In genomic region chr9:56241076-56241475, GRCm38 (mm10) we compare ENCODE assay signal across 20 mouse cellular contexts.
"Had no signal": no experiment of that assay in that cellular context is flagged by ENCODE, and none has a peak within 500 bp of the region (broad histone marks: within the 10 kb centered on the region; RNA-seq: fewer than 3 reads in every experiment).

No protein-coding gene starts in this region.

- DNase-seq: kidney, postnatal 25 days; layer of hippocampus, adult 9-11 months; liver; lung, adult 18-20 months; lung, postnatal 14 days; lung, postnatal 4 days; midbrain, embryonic 14.5 days; right cerebral cortex, adult 18-20 months; right cerebral cortex, postnatal 14 days; right cerebral cortex, postnatal 4 days; spleen, adult 18-20 months; thymus, adult 18-20 months; thymus, postnatal 36 days had no signal

- ATAC-seq: liver, embryonic 12.5 days had no signal

- H3K9ac ChIP-seq: limb, embryonic 13.5 days; liver, embryonic 12.5 days; liver, embryonic 15.5 days had no signal

- H3K4me1 ChIP-seq: liver, embryonic 12.5 days; liver, embryonic 15.5 days had no signal

- H3K4me3 ChIP-seq: layer of hippocampus, adult 2 months; limb, embryonic 10.5 days; limb, embryonic 13.5 days; liver, embryonic 12.5 days; liver, embryonic 15.5 days had no signal

- H3K9me3 ChIP-seq: limb, embryonic 10.5 days; limb, embryonic 13.5 days; liver, embryonic 12.5 days; liver, embryonic 15.5 days had no signal

- H3K36me3 ChIP-seq: liver, embryonic 15.5 days had no signal

- H3K27ac ChIP-seq: kidney, postnatal 0 days; layer of hippocampus, adult 2 months; limb, embryonic 10.5 days; limb, embryonic 13.5 days; liver, embryonic 12.5 days; liver, embryonic 15.5 days had no signal

- H3K4me2 ChIP-seq: limb, embryonic 13.5 days; liver, embryonic 12.5 days; liver, embryonic 15.5 days; midbrain, embryonic 11.5 days had no signal

- H3K27me3 ChIP-seq: limb, embryonic 13.5 days; liver, embryonic 12.5 days; liver, embryonic 15.5 days had no signal
